Mouse (Mus musculus): ENCODE measurements around the gene Tbc1d23. TPM values are rescaled to one million over a fixed set of nuclear protein-coding genes. Genes with fewer than 3 reads are reported as not detected.
A peak's percentile ranks its signal among the peaks of the same experiment; 100 is the strongest.

Tbc1d23 gene
- polyA plus RNA-seq, 1 experiment: 49.5 TPM

GRCm38 (mm10) chr16:57208342-57208741 is 23.0 kb downstream of the Tbc1d23 start:
- DNase-seq (ENCODE audit: low read depth): no peak
- no peak for TF ChIP-seq POLR2A (IDR thresholded peaks at IDR 0.05; ENCODE audit: borderline replicate concordance, extremely low read depth, insufficient read depth, insufficient read length, poor library complexity, severe bottlenecking)
- TF ChIP-seq CTCF (IDR thresholded peaks at IDR 0.05; ENCODE audit: borderline replicate concordance, extremely low read depth, insufficient read depth, insufficient read length): no peak

- DNase-seq (ENCODE audit: low read depth): no peak
- TF ChIP-seq POLR2A (IDR thresholded peaks at IDR 0.05; ENCODE audit: borderline replicate concordance, extremely low read depth, insufficient read depth, insufficient read length, poor library complexity, severe bottlenecking) (no peak), CTCF (IDR thresholded peaks at IDR 0.05; ENCODE audit: borderline replicate concordance, extremely low read depth, insufficient read depth, insufficient read length) (no peak)
Measured at GRCm38 (mm10) chr16:57197281-57197680, 34.0 kb downstream of the Tbc1d23 start.

- TF ChIP-seq POLR2A (IDR thresholded peaks at IDR 0.05; ENCODE audit: borderline replicate concordance, extremely low read depth, insufficient read depth, insufficient read length, poor library complexity, severe bottlenecking) (no peak), CTCF (IDR thresholded peaks at IDR 0.05; ENCODE audit: borderline replicate concordance, extremely low read depth, insufficient read depth, insufficient read length) (no peak)
- no peak for DNase-seq (ENCODE audit: low read depth)
Measured at GRCm38 (mm10) chr16:57196590-57196989, 34.7 kb downstream of the Tbc1d23 start.

GRCm38 (mm10) chr16:57191214-57191613 is 40.1 kb downstream of the Tbc1d23 start:
- no peak for DNase-seq (ENCODE audit: low read depth)
- TF ChIP-seq CTCF (IDR thresholded peaks at IDR 0.05; ENCODE audit: borderline replicate concordance, extremely low read depth, insufficient read depth, insufficient read length) (no peak), POLR2A (IDR thresholded peaks at IDR 0.05; ENCODE audit: borderline replicate concordance, extremely low read depth, insufficient read depth, insufficient read length, poor library complexity, severe bottlenecking) (no peak)

GRCm38 (mm10) chr16:57190390-57190789 is 40.9 kb downstream of the Tbc1d23 start:
- DNase-seq (ENCODE audit: low read depth): no peak
- TF ChIP-seq CTCF (IDR thresholded peaks at IDR 0.05; ENCODE audit: borderline replicate concordance, extremely low read depth, insufficient read depth, insufficient read length) (no peak), POLR2A (IDR thresholded peaks at IDR 0.05; ENCODE audit: borderline replicate concordance, extremely low read depth, insufficient read depth, insufficient read length, poor library complexity, severe bottlenecking) (no peak)

- no peak for DNase-seq (ENCODE audit: low read depth)
- no peak for TF ChIP-seq POLR2A (IDR thresholded peaks at IDR 0.05; ENCODE audit: borderline replicate concordance, extremely low read depth, insufficient read depth, insufficient read length, poor library complexity, severe bottlenecking)
- no peak for TF ChIP-seq CTCF (IDR thresholded peaks at IDR 0.05; ENCODE audit: borderline replicate concordance, extremely low read depth, insufficient read depth, insufficient read length)
Measured at GRCm38 (mm10) chr16:57189493-57189892, 41.8 kb downstream of the Tbc1d23 start.

GRCm38 (mm10) chr16:57186618-57187017 is 44.7 kb downstream of the Tbc1d23 start:
- TF ChIP-seq POLR2A (IDR thresholded peaks at IDR 0.05; ENCODE audit: borderline replicate concordance, extremely low read depth, insufficient read depth, insufficient read length, poor library complexity, severe bottlenecking): no peak
- TF ChIP-seq CTCF (IDR thresholded peaks at IDR 0.05; ENCODE audit: borderline replicate concordance, extremely low read depth, insufficient read depth, insufficient read length): no peak
- DNase-seq (ENCODE audit: low read depth): no peak

- TF ChIP-seq POLR2A (IDR thresholded peaks at IDR 0.05; ENCODE audit: borderline replicate concordance, extremely low read depth, insufficient read depth, insufficient read length, poor library complexity, severe bottlenecking): no peak
- no peak for DNase-seq (ENCODE audit: low read depth)
Measured at GRCm38 (mm10) chr16:57182037-57182436, 49.3 kb downstream of the Tbc1d23 start.

GRCm38 (mm10) chr16:57181180-57181579 is 50.1 kb downstream of the Tbc1d23 start:
- TF ChIP-seq CTCF (IDR thresholded peaks at IDR 0.05; ENCODE audit: borderline replicate concordance, extremely low read depth, insufficient read depth, insufficient read length): no peak
- TF ChIP-seq POLR2A (IDR thresholded peaks at IDR 0.05; ENCODE audit: borderline replicate concordance, extremely low read depth, insufficient read depth, insufficient read length, poor library complexity, severe bottlenecking): no peak
- DNase-seq (ENCODE audit: low read depth): no peak

GRCm38 (mm10) chr16:57177664-57178063 is 53.6 kb downstream of the Tbc1d23 start:
- no peak for DNase-seq (ENCODE audit: low read depth)
- no peak for TF ChIP-seq POLR2A (IDR thresholded peaks at IDR 0.05; ENCODE audit: borderline replicate concordance, extremely low read depth, insufficient read depth, insufficient read length, poor library complexity, severe bottlenecking)
- no peak for TF ChIP-seq CTCF (IDR thresholded peaks at IDR 0.05; ENCODE audit: borderline replicate concordance, extremely low read depth, insufficient read depth, insufficient read length)

GRCm38 (mm10) chr16:57177254-57177653 is 54.0 kb downstream of the Tbc1d23 start:
- DNase-seq (ENCODE audit: low read depth): peak; percentile 65
- peak; percentile 66; the same call in 1 of the 2 replicates for TF ChIP-seq CTCF (IDR thresholded peaks at IDR 0.05; ENCODE audit: borderline replicate concordance, extremely low read depth, insufficient read depth, insufficient read length)
- no peak for TF ChIP-seq POLR2A (IDR thresholded peaks at IDR 0.05; ENCODE audit: borderline replicate concordance, extremely low read depth, insufficient read depth, insufficient read length, poor library complexity, severe bottlenecking)

- TF ChIP-seq POLR2A (IDR thresholded peaks at IDR 0.05; ENCODE audit: borderline replicate concordance, extremely low read depth, insufficient read depth, insufficient read length, poor library complexity, severe bottlenecking): no peak
- TF ChIP-seq CTCF (IDR thresholded peaks at IDR 0.05; ENCODE audit: borderline replicate concordance, extremely low read depth, insufficient read depth, insufficient read length): no peak
- no peak for DNase-seq (ENCODE audit: low read depth)
Measured at GRCm38 (mm10) chr16:57176276-57176675, 55.0 kb downstream of the Tbc1d23 start.

Data from brain, embryonic 14.5 days (tissue).